Mouse (Mus musculus): ENCODE results near the gene Tcp11l2. TPM values are rescaled to one million over a fixed set of nuclear protein-coding genes. Genes with fewer than 3 reads are reported as not detected.

The Tcp11l2 gene
- total and polyA plus RNA-seq, 3 experiments = 0.81 to 4.3 TPM; not detected in 1

- Histone ChIP-seq H3K79me2 (ENCODE audit: control insufficient read depth, insufficient read depth, low read length, poor library complexity) (no peaks in the 10 kb centered on the region), H3K36me3 (ENCODE audit: control insufficient read depth in 1 of 2, insufficient read depth in 2 of 2, low read length in 2 of 2) (no peaks in the 10 kb centered on the region), H3K9ac (ENCODE audit: control insufficient read depth, low read depth, low read length, poor library complexity, severe bottlenecking) (no peak overlapping the region), H3K4me1 (ENCODE audit: control insufficient read depth in 1 of 2, insufficient read depth in 2 of 2, low read length in 2 of 2) (no peaks in the 10 kb centered on the region), H3K27me3 (ENCODE audit: control insufficient read depth in 1 of 2, insufficient read depth in 2 of 2, low read length in 2 of 2) (peaks cover 0 to 8% of the 10 kb centered on the region in 2 experiments; a peak in 3 of 4 replicates), H3K4me3 (ENCODE audit: control insufficient read depth in 1 of 2, insufficient read depth in 1 of 2, low read depth in 2 of 2, low read length in 2 of 2) (no peak overlapping the region), H3K27ac (ENCODE audit: control insufficient read depth, low read depth, low read length) (no peak overlapping the region), H3K9me3 (replicated peaks; ENCODE audit: insufficient read depth, low read length) (no peaks in the 10 kb centered on the region)
- no peak for DNase-seq (ENCODE audit: low read depth, low spot score)
- TF ChIP-seq MAFK (IDR thresholded peaks at IDR 0.05; ENCODE audit: borderline replicate concordance, low read depth, low read length) = no peak
- no peak for TF ChIP-seq MYC (IDR thresholded peaks at IDR 0.05; ENCODE audit: low read depth, low read length)
- TF ChIP-seq ETS1 (IDR thresholded peaks at IDR 0.05; ENCODE audit: low read depth, low read length) = no peak
- TF ChIP-seq UBTF (IDR thresholded peaks at IDR 0.05; ENCODE audit: borderline replicate concordance, insufficient read depth, low read depth, low read length) = no peak
- no peak for TF ChIP-seq ELF1 (IDR thresholded peaks at IDR 0.05; ENCODE audit: low read depth, low read length)
- no peak for TF ChIP-seq RCOR1 (IDR thresholded peaks at IDR 0.05; ENCODE audit: low read depth, low read length)
- TF ChIP-seq HCFC1 (IDR thresholded peaks at IDR 0.05; ENCODE audit: low read depth, low read length) = no peak
- no peak for TF ChIP-seq SIN3A (IDR thresholded peaks at IDR 0.05; ENCODE audit: low read length)
- TF ChIP-seq ZKSCAN1 (IDR thresholded peaks at IDR 0.05; ENCODE audit: low read depth, low read length) = no peak
- TF ChIP-seq MXI1 (IDR thresholded peaks at IDR 0.05; ENCODE audit: low read depth, low read length) = no peak
- no peak for TF ChIP-seq BHLHE40 (IDR thresholded peaks at IDR 0.05; ENCODE audit: borderline replicate concordance, low read depth, low read length)
- TF ChIP-seq NELFE (IDR thresholded peaks at IDR 0.05; ENCODE audit: low read depth, low read length) = no peak
- no peak for TF ChIP-seq RAD21 (IDR thresholded peaks at IDR 0.05; ENCODE audit: low read depth, low read length)
- TF ChIP-seq TBP (IDR thresholded peaks at IDR 0.05; ENCODE audit: low read depth, low read length) = no peak
- TF ChIP-seq ZMIZ1 (IDR thresholded peaks at IDR 0.05; ENCODE audit: low read depth, low read length) = no peak
Observed at GRCm38 (mm10) chr10:84530388-84530787, 46.0 kb upstream of the Tcp11l2 start.

GRCm38 (mm10) chr10:84531576-84531975 lies 44.9 kb upstream of the Tcp11l2 start:
- H3K9me3 ChIP-seq (replicated peaks; ENCODE audit: insufficient read depth, low read length) = no peaks in the 10 kb centered on the region
- TF ChIP-seq ZC3H11A (IDR thresholded peaks at IDR 0.05; ENCODE audit: low read depth, low read length) (no peak), HCFC1 (IDR thresholded peaks at IDR 0.05; ENCODE audit: low read depth, low read length) (no peak), E2F4 (IDR thresholded peaks at IDR 0.05; ENCODE audit: borderline replicate concordance, low read depth, low read length) (no peak), RAD21 (IDR thresholded peaks at IDR 0.05; ENCODE audit: low read depth, low read length) (no peak), MEF2A (IDR thresholded peaks at IDR 0.05; ENCODE audit: extremely low read depth, insufficient replicate concordance, low read depth, low read length, poor library complexity, severe bottlenecking) (no peak), POLR2AphosphoS2 (IDR thresholded peaks at IDR 0.05; ENCODE audit: low read length) (no peak), SMC3 (IDR thresholded peaks at IDR 0.05; ENCODE audit: low read depth, low read length) (no peak), GATA1 (IDR thresholded peaks at IDR 0.05; ENCODE audit: low read depth, low read length) (no peak), NELFE (IDR thresholded peaks at IDR 0.05; ENCODE audit: low read depth, low read length) (no peak), USF2 (IDR thresholded peaks at IDR 0.05; ENCODE audit: borderline replicate concordance in 1 of 2, insufficient read depth in 1 of 2, low read depth in 1 of 2, low read length in 2 of 2) (no peak), MYC (IDR thresholded peaks at IDR 0.05; ENCODE audit: low read depth, low read length) (no peak), POLR2AphosphoS5 (IDR thresholded peaks at IDR 0.05; ENCODE audit: borderline replicate concordance, low read depth, low read length) (no peak), USF1 (IDR thresholded peaks at IDR 0.05; ENCODE audit: low read depth, low read length) (no peak), POLR2A (IDR thresholded peaks at IDR 0.05; ENCODE audit: control insufficient read depth in 1 of 2, insufficient read depth in 1 of 2, low read depth in 1 of 2, low read length in 2 of 2, poor library complexity in 1 of 2) (no peak), RCOR1 (IDR thresholded peaks at IDR 0.05; ENCODE audit: low read depth, low read length) (no peak), BHLHE40 (IDR thresholded peaks at IDR 0.05; ENCODE audit: borderline replicate concordance, low read depth, low read length) (no peak)
- H3K4me1 ChIP-seq (ENCODE audit: control insufficient read depth in 1 of 2, insufficient read depth in 2 of 2, low read length in 2 of 2) = no peaks in the 10 kb centered on the region; a peak in 1 of 4 replicates
- DNase-seq (ENCODE audit: low read depth, low spot score) = no peak
- H3K27ac ChIP-seq (ENCODE audit: control insufficient read depth, low read depth, low read length) = no peak overlapping the region
- peaks cover 0 to 8% of the 10 kb centered on the region in 2 experiments; a peak in 3 of 4 replicates for H3K27me3 ChIP-seq (ENCODE audit: control insufficient read depth in 1 of 2, insufficient read depth in 2 of 2, low read length in 2 of 2)
- no peak overlapping the region for H3K9ac ChIP-seq (ENCODE audit: control insufficient read depth, low read depth, low read length, poor library complexity, severe bottlenecking)
- no peaks in the 10 kb centered on the region for H3K36me3 ChIP-seq (ENCODE audit: control insufficient read depth in 1 of 2, insufficient read depth in 2 of 2, low read length in 2 of 2)
- no peaks in the 10 kb centered on the region for H3K79me2 ChIP-seq (ENCODE audit: control insufficient read depth, insufficient read depth, low read length, poor library complexity)
- H3K4me3 ChIP-seq (ENCODE audit: control insufficient read depth in 1 of 2, insufficient read depth in 1 of 2, low read depth in 2 of 2, low read length in 2 of 2) = no peak overlapping the region

All from MEL (cell line).